Mouse (Mus musculus) T-cell, adult 2 months (primary cell): ENCODE data around the gene Farp1.
"Not testable (repeated sequence)": the region's sequence is repeated elsewhere in the genome, so short reads cannot be mapped to it uniquely, and the experiment has no call there.

Source experiments
- DNase-seq: peaks from one replicate; pipeline ENCODE4 v3.0.0; 2022; ENCODE audit warnings: low spot score

Gene Farp1

DNA sequence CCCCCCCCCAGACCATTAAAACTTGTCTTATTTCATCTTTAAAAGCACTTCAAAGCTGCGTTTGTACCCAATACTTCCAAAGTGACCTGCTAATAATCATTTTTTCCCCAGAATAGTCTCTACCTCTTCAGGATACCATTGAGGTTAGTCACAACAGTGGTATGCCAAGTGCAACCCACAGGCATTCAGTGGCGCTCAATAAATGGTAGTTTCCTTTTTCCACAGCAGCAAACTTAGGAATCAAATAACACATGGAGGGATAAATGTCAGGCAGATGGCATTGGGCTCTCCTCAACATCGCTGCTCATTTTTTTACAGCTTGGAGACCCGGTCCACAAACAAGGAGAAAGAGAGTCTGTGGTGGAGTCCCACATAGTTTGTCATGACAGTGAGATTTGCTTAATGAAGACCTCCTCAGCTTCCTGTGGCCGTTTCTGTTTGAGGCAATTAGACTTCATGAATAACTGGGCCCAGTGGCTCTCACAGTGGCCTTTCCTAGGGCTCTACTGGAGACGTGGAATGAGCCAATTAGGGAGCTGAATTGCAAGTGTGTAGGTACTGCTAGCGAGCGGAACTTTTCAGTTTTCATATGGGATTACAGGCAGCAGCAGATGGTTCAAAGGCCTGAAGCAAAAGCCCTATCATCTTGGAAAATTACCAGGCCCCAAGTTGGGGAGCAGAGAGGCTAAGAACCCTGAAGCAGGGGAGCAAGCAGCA is 148.6 kb downstream of the Farp1 start:
- DNase-seq: no peak

DNA sequence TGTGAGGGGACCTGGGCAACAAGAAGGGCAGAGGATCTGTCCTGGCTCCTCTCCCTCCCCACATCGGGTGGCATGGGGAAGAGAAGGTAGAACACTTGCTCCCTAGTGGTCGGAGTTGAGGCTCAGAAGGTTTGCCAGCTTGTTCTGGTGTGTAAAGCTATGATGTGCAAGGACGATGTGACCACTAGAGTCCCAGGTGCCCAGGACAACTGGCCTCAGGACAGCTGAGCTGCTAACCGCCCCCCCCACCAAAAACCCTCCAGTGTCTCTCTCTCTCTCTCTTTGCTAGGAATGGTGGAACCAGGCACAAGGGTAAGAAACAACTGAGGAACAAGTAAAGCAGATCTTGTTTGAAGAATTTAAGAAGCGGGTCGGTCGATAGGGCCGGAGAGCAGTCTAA is 149.4 kb downstream of the Farp1 start:
- DNase-seq: no peak

DNA sequence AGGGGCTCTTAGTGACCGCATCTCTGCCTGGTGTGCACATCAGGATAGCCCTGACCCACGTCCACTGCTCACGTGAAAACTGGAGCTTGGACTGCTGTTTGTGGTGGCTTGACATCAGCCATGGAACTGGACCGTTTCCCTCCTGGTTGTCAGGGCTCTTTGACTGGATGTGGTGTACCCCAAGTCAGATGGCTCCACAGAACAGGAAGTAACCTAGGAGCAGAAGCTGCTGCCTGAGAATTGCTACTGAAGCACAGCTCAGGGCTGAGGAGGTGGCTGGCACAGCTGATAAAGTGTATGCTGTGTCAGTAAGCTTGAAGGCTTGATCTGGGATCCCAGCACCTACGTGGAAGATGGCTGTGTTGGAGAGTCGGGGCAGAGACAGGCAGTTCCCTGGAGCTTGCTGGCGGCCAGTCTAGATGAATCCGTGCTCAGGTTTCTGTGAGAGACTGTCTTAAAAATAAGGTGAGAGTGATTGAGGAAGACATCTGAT is 151.4 kb downstream of the Farp1 start:
- no peak for DNase-seq

- DNase-seq: not testable (repeated sequence)
Measured at GRCm38 (mm10) chr14:121189840-121190239, 154.8 kb downstream of the Farp1 start.

DNA sequence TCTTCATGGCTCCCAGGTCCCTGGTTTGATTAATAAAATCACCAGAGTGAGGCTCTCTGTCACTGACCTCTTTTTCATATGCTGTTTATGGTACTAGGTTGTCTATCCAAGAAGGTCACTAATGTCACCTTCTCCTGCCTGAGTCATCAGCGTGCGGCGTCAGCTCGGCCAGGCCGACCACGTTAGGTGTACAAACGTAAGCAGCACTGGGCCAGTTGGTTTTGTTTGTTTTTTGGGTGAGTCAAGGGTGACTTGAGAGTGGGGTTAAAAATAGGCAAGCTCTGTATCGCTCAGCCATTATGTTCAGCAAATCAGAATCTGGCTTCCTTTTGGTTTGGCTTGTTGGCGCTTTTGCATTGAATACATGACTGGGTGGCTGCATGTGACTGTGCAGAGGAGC is 155.4 kb downstream of the Farp1 start:
- DNase-seq: no peak

- DNase-seq: no peak
Measured at GRCm38 (mm10) chr14:121191739-121192138, 156.7 kb downstream of the Farp1 start.

DNA sequence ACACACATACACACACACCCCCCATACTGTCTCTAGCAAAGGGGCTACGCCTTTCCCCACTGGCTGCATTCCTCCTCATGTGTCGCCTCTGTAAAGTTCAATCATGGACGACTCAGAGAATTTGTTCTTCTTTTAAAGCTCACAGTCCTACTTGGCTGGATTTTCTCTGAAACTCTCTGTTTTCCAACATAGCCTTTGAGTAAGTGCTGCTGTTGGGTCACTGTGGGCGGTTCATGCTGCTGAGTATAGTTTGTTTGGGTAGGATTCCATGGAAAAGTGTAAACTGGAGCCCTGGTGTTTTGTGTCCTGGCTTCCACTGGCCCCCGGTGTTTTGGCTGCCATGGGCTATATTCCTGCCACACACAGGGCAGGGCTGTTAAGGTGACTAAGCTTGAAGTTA is 157.4 kb downstream of the Farp1 start:
- no peak for DNase-seq

DNA sequence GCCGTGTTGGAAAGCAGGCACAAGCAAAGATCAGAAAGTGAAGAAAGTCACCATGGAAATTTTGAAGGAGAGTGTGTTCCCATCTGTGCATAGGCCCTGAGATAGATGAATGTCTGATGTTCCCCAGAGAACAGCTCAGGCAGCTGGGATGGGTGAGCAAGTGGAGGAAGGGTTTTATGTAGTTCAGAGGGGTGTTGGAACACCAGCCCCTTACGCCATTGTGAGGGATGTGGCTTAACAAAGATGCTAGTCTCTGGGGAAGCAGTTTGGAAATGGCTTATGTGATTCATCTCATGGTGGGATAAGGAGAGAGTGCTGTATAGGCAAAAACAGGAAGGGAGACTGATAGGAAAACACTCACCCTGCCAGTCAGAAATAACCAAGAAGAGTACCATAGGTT is 159.0 kb downstream of the Farp1 start:
- no peak for DNase-seq

DNA sequence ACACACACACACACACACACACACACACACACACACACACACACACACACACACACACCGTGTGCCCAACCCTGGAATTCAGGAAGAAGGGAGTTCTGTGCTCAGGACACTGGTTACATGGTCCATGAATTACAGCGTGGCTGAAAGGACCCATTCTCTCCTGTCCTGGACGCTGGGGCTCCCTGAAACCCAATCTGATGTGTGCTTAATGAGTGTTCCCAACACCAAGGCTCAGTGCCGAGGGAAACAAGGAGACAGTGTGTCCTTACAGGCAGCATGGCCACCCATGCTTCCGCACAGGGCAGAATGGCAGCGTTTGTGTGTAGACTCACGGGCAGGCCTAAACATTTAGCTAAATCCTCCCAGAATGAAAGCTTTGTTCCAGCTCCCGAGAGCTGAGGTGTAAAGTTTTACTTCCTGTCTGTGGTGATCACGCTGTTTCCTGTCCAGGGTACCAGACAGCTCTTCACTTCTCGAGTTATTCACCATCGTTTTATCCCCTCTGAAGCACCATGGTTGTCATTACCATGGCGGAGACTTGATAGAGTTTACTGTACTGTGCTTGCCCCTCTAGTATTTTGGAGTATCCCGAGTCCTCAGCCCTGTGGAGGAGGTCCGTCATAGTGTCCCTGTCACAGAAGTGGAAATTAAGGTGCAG is 164.0 kb downstream of the Farp1 start:
- DNase-seq: no peak

DNA sequence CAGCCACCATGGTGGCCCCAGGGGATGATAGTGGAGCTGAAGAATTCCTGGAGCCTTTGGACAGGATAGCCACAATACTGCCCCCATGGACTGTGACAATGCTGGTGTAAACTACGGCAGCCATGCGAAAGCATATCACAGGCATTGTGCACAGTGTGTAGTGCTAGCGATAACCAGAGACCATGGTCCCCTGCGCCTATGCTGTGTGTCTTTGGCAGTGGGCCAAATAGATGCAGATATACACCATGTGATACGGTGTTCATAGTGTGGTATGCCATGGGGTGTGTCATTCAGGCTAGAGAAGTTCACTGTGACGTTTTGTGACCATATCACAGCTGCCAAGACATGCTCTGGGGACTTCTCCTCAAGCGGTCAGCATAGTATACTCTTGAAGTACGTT is 164.8 kb downstream of the Farp1 start:
- DNase-seq: no peak

GRCm38 (mm10) chr14:121200353-121200752 is 165.4 kb downstream of the Farp1 start:
- no peak for DNase-seq

- no peak for DNase-seq
Measured at GRCm38 (mm10) chr14:121201178-121201577, 166.2 kb downstream of the Farp1 start.

GRCm38 (mm10) chr14:121205459-121205858 is 170.5 kb downstream of the Farp1 start:
- no peak for DNase-seq

GRCm38 (mm10) chr14:121207441-121208158 is 172.6 kb downstream of the Farp1 start:
- no peak for DNase-seq

- no peak for DNase-seq
Measured at GRCm38 (mm10) chr14:121208159-121208515, 173.1 kb downstream of the Farp1 start.

- no peak for DNase-seq
Measured at GRCm38 (mm10) chr14:121210318-121210717, 175.3 kb downstream of the Farp1 start.

DNA sequence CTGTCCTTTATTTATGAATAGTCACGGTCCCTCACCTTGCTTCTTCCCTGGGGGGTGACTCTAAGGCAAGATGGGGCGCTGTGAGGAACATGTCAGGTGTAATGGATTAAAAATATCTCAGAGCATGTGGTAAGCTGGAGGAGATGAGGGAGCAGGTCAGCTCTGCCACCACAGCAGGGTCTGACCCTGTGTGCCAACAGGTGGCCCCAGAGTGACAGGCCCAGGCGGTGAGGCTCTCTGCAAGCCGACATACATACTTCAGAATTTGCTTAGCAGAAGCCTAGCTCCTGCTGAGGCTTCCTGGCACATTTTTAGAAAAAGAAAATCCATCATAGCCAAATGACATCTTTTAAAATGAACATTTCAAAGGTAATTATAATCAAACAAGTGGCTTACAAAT is 178.7 kb downstream of the Farp1 start:
- DNase-seq: no peak

DNA sequence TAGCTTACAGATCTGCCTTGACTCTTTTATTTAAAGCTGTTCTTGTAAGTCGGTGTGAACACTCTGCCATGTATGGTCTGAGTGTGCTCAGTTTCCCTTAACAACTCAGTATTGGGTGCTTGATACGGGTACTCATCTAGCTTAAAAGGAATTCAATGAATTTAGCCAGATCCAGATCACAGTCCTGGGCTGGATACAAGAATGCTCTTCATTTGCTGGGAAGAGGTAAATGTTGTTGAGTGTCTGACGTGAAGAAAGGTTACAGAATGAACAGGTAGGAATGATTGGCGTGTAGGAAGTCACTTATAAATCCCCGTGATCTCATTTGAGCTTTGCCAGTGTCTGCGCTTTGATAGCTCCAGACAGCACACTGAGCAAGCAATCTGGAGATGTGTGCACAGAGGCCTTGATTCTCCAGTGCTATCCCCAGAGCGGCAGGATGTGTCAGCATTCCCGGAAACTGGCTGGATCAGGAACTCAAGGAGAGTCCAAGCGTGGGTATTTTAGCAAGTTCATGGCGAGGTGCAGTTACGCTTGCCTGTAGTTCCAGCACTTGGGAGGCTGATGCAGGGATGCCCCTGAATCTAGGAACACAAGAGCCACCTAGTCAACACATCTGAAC is 179.7 kb downstream of the Farp1 start:
- no peak for DNase-seq

- no peak for DNase-seq
Measured at GRCm38 (mm10) chr14:121215817-121216216, 180.8 kb downstream of the Farp1 start.

DNA sequence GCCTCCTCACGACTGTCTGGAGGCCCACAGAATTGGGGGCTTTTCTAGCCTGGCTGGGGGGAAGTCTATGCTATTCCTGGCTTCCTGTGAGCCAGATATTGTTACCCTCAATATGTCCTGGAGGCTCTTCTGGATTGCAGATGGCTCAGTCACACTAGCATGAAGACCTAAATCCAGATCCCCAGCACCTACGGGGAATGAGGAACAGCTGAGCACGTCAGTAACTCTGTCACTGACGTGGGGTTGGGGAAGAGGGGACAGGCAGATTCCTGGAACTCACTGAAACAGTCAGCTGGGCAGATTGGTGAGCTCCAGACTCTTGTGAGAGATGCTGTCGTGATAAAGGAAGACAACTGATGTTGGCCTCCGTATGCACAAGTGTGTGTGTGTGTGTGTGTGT is 181.7 kb downstream of the Farp1 start:
- DNase-seq: no peak

DNA sequence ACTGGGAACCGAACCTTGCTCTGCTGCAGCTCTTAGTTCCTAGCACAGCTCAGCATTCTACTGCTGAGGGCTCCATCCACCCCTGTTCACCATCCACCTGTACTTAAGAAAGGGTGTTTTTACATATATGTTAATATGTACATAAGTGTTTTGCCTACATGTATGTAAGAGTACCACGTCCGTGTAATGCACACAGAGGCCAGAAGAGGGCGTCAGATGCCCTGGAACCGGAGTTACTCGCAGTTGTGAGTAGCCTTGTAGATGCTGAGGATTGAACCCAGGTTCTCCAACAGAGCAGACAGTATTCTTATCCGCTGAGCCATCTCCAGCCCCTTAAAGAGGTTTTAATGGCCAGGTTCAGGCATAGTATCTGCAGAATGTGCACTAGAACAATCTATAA is 183.6 kb downstream of the Farp1 start:
- DNase-seq: peak; percentile 2

- no peak for DNase-seq
Measured at GRCm38 (mm10) chr14:121219226-121220039, 184.4 kb downstream of the Farp1 start.
